Mouse (Mus musculus): ENCODE results near the gene Med9. TPM values are rescaled to one million over a fixed set of nuclear protein-coding genes. Genes with fewer than 3 reads are reported as not detected.

Gene Med9
- polyA plus RNA-seq, 1 experiment from 2014 or later = 15.8 TPM

- Histone ChIP-seq H3K27me3 (ENCODE audit: insufficient read depth, low read length) (no peaks in the 10 kb centered on the region), H3K4me1 (ENCODE audit: insufficient read depth) (peaks cover 6% of the 10 kb centered on the region), H3K9ac (replicated peaks) (no peak overlapping the region), H3K4me3 (ENCODE audit: low read depth, low read length) (no peak overlapping the region), H3K27ac (ENCODE audit: low read depth) (no peak overlapping the region), H3K4me2 (ENCODE audit: low read depth, low read length) (no peak overlapping the region), H3K36me3 (replicated peaks; ENCODE audit: insufficient read depth, low read length) (no peaks in the 10 kb centered on the region), H3K9me3 (ENCODE audit: low read length) (no peaks in the 10 kb centered on the region)
- ATAC-seq (peak; percentile 43), DNase-seq (no peak)
- WGBS (ENCODE audit: insufficient replicate concordance) = 40% methylated on average over 3 of the region's 3 CpGs
- TF ChIP-seq EP300 (IDR thresholded peaks at IDR 0.05; ENCODE audit: low read depth) (no peak), CTCF (IDR thresholded peaks at IDR 0.05; ENCODE audit: low read depth) (no peak)
Measured at GRCm38 (mm10) chr11:59908446-59908845, 39.6 kb upstream of the Med9 start.

GRCm38 (mm10) chr11:59910586-59910985 lies 37.4 kb upstream of the Med9 start:
- DNase-seq (no peak), ATAC-seq (no peak)
- Histone ChIP-seq H3K4me2 (ENCODE audit: low read depth, low read length) (no peak overlapping the region), H3K4me1 (ENCODE audit: insufficient read depth) (peaks cover 6% of the 10 kb centered on the region), H3K36me3 (replicated peaks; ENCODE audit: insufficient read depth, low read length) (no peaks in the 10 kb centered on the region), H3K4me3 (ENCODE audit: low read depth, low read length) (no peak overlapping the region), H3K27ac (ENCODE audit: low read depth) (no peak overlapping the region), H3K9me3 (ENCODE audit: low read length) (no peaks in the 10 kb centered on the region), H3K9ac (replicated peaks) (no peak overlapping the region), H3K27me3 (ENCODE audit: insufficient read depth, low read length) (no peaks in the 10 kb centered on the region)
- no peak for TF ChIP-seq CTCF (IDR thresholded peaks at IDR 0.05; ENCODE audit: low read depth)
- TF ChIP-seq EP300 (IDR thresholded peaks at IDR 0.05; ENCODE audit: low read depth) = no peak

GRCm38 (mm10) chr11:59911523-59911922 lies 36.5 kb upstream of the Med9 start:
- ATAC-seq = no peak
- H3K36me3 ChIP-seq (replicated peaks; ENCODE audit: insufficient read depth, low read length) = no peaks in the 10 kb centered on the region
- H3K27me3 ChIP-seq (ENCODE audit: insufficient read depth, low read length) = no peaks in the 10 kb centered on the region

GRCm38 (mm10) chr11:59913702-59914101 lies 34.3 kb upstream of the Med9 start:
- Histone ChIP-seq H3K27me3 (ENCODE audit: insufficient read depth, low read length) (no peaks in the 10 kb centered on the region), H3K9me3 (ENCODE audit: low read length) (no peaks in the 10 kb centered on the region), H3K9ac (replicated peaks) (no peak overlapping the region), H3K36me3 (replicated peaks; ENCODE audit: insufficient read depth, low read length) (no peaks in the 10 kb centered on the region), H3K4me1 (ENCODE audit: insufficient read depth) (peaks cover 6% of the 10 kb centered on the region), H3K4me2 (ENCODE audit: low read depth, low read length) (no peak overlapping the region), H3K27ac (ENCODE audit: low read depth) (no peak overlapping the region), H3K4me3 (ENCODE audit: low read depth, low read length) (no peak overlapping the region)
- 83% methylated on average over 4 of the region's 4 CpGs for WGBS (ENCODE audit: insufficient replicate concordance)
- TF ChIP-seq CTCF (IDR thresholded peaks at IDR 0.05; ENCODE audit: low read depth) = no peak
- no peak for TF ChIP-seq EP300 (IDR thresholded peaks at IDR 0.05; ENCODE audit: low read depth)
- DNase-seq = no peak
- ATAC-seq = no peak

More at GRCm38 (mm10) chr11:59911523-59911922, 36.5 kb upstream of the Med9 start:
- Histone ChIP-seq H3K4me1 (ENCODE audit: insufficient read depth) (peaks cover 6% of the 10 kb centered on the region), H3K4me2 (ENCODE audit: low read depth, low read length) (no peak overlapping the region), H3K9ac (replicated peaks) (no peak overlapping the region), H3K9me3 (ENCODE audit: low read length) (no peaks in the 10 kb centered on the region), H3K4me3 (ENCODE audit: low read depth, low read length) (no peak overlapping the region), H3K27ac (ENCODE audit: low read depth) (no peak overlapping the region)
- WGBS (ENCODE audit: insufficient replicate concordance) = 76% methylated on average over 1 of the region's 1 CpGs
- no peak for DNase-seq
- no peak for TF ChIP-seq EP300 (IDR thresholded peaks at IDR 0.05; ENCODE audit: low read depth)
- TF ChIP-seq CTCF (IDR thresholded peaks at IDR 0.05; ENCODE audit: low read depth) = no peak

GRCm38 (mm10) chr11:59918014-59918413 lies 30.0 kb upstream of the Med9 start:
- Histone ChIP-seq H3K4me2 (ENCODE audit: low read depth, low read length) (no peak overlapping the region), H3K9me3 (ENCODE audit: low read length) (no peaks in the 10 kb centered on the region), H3K9ac (replicated peaks) (no peak overlapping the region), H3K36me3 (replicated peaks; ENCODE audit: insufficient read depth, low read length) (no peaks in the 10 kb centered on the region), H3K27ac (ENCODE audit: low read depth) (no peak overlapping the region), H3K27me3 (ENCODE audit: insufficient read depth, low read length) (no peaks in the 10 kb centered on the region), H3K4me3 (ENCODE audit: low read depth, low read length) (no peak overlapping the region), H3K4me1 (ENCODE audit: insufficient read depth) (peaks cover 12% of the 10 kb centered on the region; the same call in 1 of the 2 replicates)
- no peak for DNase-seq
- WGBS (ENCODE audit: insufficient replicate concordance) = 6% methylated on average over 4 of the region's 4 CpGs
- TF ChIP-seq EP300 (IDR thresholded peaks at IDR 0.05; ENCODE audit: low read depth) = peak; percentile 76; the same call in 1 of the 2 replicates
- no peak for TF ChIP-seq CTCF (IDR thresholded peaks at IDR 0.05; ENCODE audit: low read depth)
- ATAC-seq = peak; percentile 84

- ATAC-seq = no peak
- no peak overlapping the region; the same call in 1 of the 2 replicates for H3K4me2 ChIP-seq (ENCODE audit: low read depth, low read length)
- H3K9me3 ChIP-seq (ENCODE audit: low read length) = no peaks in the 10 kb centered on the region
- no peaks in the 10 kb centered on the region for H3K36me3 ChIP-seq (replicated peaks; ENCODE audit: insufficient read depth, low read length)
- H3K27me3 ChIP-seq (ENCODE audit: insufficient read depth, low read length) = no peaks in the 10 kb centered on the region
- 27% methylated on average over 3 of the region's 3 CpGs for WGBS (ENCODE audit: insufficient replicate concordance)
- TF ChIP-seq CTCF (IDR thresholded peaks at IDR 0.05; ENCODE audit: low read depth) (no peak), EP300 (IDR thresholded peaks at IDR 0.05; ENCODE audit: low read depth) (peak; percentile 87)
- H3K4me3 ChIP-seq (ENCODE audit: low read depth, low read length) = no peak overlapping the region
- DNase-seq = no peak
- no peak overlapping the region for H3K9ac ChIP-seq (replicated peaks)
- peaks cover 12% of the 10 kb centered on the region; the same call in 1 of the 2 replicates for H3K4me1 ChIP-seq (ENCODE audit: insufficient read depth)
- H3K27ac ChIP-seq (ENCODE audit: low read depth) = no peak overlapping the region
Measured at GRCm38 (mm10) chr11:59919401-59919800, 28.6 kb upstream of the Med9 start.

GRCm38 (mm10) chr11:59920331-59920730 lies 27.7 kb upstream of the Med9 start:
- DNase-seq = no peak
- TF ChIP-seq EP300 (IDR thresholded peaks at IDR 0.05; ENCODE audit: low read depth) (no peak), CTCF (IDR thresholded peaks at IDR 0.05; ENCODE audit: low read depth) (no peak)
- H3K9me3 ChIP-seq (ENCODE audit: low read length) = no peaks in the 10 kb centered on the region
- H3K4me3 ChIP-seq (ENCODE audit: low read depth, low read length) = no peak overlapping the region
- H3K4me2 ChIP-seq (ENCODE audit: low read depth, low read length) = peak overlapping the region; percentile 50
- 25% methylated on average over 5 of the region's 5 CpGs for WGBS (ENCODE audit: insufficient replicate concordance)
- H3K36me3 ChIP-seq (replicated peaks; ENCODE audit: insufficient read depth, low read length) = no peaks in the 10 kb centered on the region
- H3K27ac ChIP-seq (ENCODE audit: low read depth) = 0 out of 2 replicates have a peak overlapping the region, but pooled peaks have one; percentile 26
- no peaks in the 10 kb centered on the region for H3K27me3 ChIP-seq (ENCODE audit: insufficient read depth, low read length)
- no peak overlapping the region for H3K9ac ChIP-seq (replicated peaks)
- H3K4me1 ChIP-seq (ENCODE audit: insufficient read depth) = peaks cover 12% of the 10 kb centered on the region; the same call in 1 of the 2 replicates
- ATAC-seq = no peak
